Mouse (Mus musculus) cortical plate, adult 2 months (tissue): Measurements from ENCODE around the gene Cdc25b.

ENCODE experiments used
- CTCF ChIP-seq: fragments of 200-500 bp; IDR thresholded peaks from 2 replicates; pipeline ENCODE4 v1.5.1; 2011; ENCODE audit warnings: mild to moderate bottlenecking, control low read depth, low read length; ENCODE audit not compliant: insufficient read depth; ENCODE audit errors: extremely low read depth
- POLR2A ChIP-seq: fragments of 200-500 bp; IDR thresholded peaks from 2 replicates; pipeline ENCODE4 v1.6.1; 2011; ENCODE audit warnings: mild to moderate bottlenecking, low read length, control low read depth; ENCODE audit not compliant: insufficient read depth; ENCODE audit errors: extremely low read depth

GRCm38 (mm10) chr2:131203816-131204409, 17.2 kb downstream of the Cdc25b start:
- TF ChIP-seq CTCF (no peak), POLR2A (no peak)
